In the genomic region with DNA sequence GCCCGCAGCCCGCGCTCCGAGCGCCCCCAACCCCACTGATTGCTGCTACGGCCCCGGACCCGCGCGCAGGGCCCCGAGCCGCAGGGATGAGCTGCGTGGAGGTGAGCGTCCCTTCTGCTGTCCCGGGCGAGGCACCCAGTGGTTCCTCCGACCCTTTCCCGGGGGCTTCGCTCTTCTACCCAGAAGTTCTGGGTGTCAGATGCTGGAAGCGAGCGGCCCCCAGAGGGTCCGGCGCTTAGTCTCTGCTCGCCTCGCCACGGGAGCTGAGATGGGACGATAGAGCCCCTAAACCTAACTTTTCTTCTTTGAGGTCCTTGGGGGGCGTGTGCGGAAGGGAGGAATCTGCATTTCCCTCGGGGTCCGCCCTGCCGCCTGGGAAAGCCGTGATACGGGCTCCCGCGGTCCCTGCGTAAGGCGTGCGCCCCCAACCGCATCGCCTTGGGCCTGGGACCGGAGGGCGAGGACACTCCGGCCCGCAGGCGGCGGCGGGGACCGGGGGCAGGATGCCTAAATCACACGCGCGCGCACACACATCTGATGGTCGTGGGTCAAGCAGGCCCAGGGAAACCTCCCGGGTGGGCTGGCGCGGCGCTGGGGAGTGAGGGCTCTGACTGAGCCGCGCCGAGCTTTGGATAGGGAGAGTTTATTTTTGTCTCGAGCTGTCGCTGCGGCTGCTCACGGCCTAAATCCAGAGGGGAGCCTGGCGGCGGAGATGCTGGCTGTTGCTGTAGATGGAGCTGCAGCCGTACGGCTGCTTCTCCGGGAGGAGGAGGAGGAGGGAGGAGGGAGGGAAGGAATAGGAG, we compare ENCODE assay signal across 7 mouse cellular contexts. TPM values are rescaled to one million over a fixed set of nuclear protein-coding genes. Genes with fewer than 3 reads are reported as not detected.
A peak's percentile ranks its signal among the peaks of the same experiment; 100 is the strongest.
DNase-seq lines count a peak whose midpoint lies in the region; ATAC-seq lines count a peak whose summit lies in the region.

No protein-coding gene starts in this region.

- no peaks in the 10 kb centered on the region for H3K36me3 ChIP-seq in intestine, embryonic 15.5 days
- no peaks in the 10 kb centered on the region for H3K36me3 ChIP-seq in midbrain, embryonic 12.5 days
- no peaks in the 10 kb centered on the region for H3K36me3 ChIP-seq in stomach, embryonic 15.5 days

- DNase-seq in adrenal gland, adult 18-20 months (ENCODE audit: low spot score in 2 of 2): peak; percentile 56
- DNase-seq in embryo, embryonic 10 days (ENCODE audit: low spot score): peak; percentile 74
- DNase-seq in gastrocnemius, postnatal 14 days: peak; percentile 72
- peak; percentile 71 to 78 for DNase-seq in left cerebral cortex, postnatal 36 days (ENCODE audit: low spot score in 2 of 2)

- peak overlapping the region; percentile 94 for H3K27ac ChIP-seq in intestine, embryonic 15.5 days
- H3K27ac ChIP-seq in midbrain, embryonic 12.5 days (replicated peaks): peak overlapping the region; percentile 84
- H3K27ac ChIP-seq in stomach, embryonic 15.5 days: peak overlapping the region; percentile 92

- no peaks in the 10 kb centered on the region for H3K27me3 ChIP-seq in intestine, embryonic 15.5 days (replicated peaks)
- H3K27me3 ChIP-seq in midbrain, embryonic 12.5 days: peaks cover 16% of the 10 kb centered on the region
- H3K27me3 ChIP-seq in stomach, embryonic 15.5 days (replicated peaks): no peaks in the 10 kb centered on the region

- H3K9ac ChIP-seq in intestine, embryonic 15.5 days: peak overlapping the region; percentile 74
- peak overlapping the region; percentile 77 for H3K9ac ChIP-seq in midbrain, embryonic 12.5 days (replicated peaks)
- H3K9ac ChIP-seq in stomach, embryonic 15.5 days: peak overlapping the region; percentile 74

- H3K4me3 ChIP-seq in intestine, embryonic 15.5 days (replicated peaks): peak overlapping the region; percentile 64
- peak overlapping the region; percentile 62 for H3K4me3 ChIP-seq in midbrain, embryonic 12.5 days
- H3K4me3 ChIP-seq in stomach, embryonic 15.5 days (replicated peaks): peak overlapping the region; percentile 66

- ATAC-seq in intestine, embryonic 15.5 days: peak; percentile 20
- ATAC-seq in midbrain, embryonic 12.5 days (ENCODE audit: low FRiP score, low read depth): peak; percentile 11
- ATAC-seq in stomach, embryonic 15.5 days (ENCODE audit: insufficient read depth, low FRiP score, low read depth): peak; percentile 3; the same call in 1 of the 2 replicates

- H3K4me1 ChIP-seq in intestine, embryonic 15.5 days (replicated peaks): peaks cover 18% of the 10 kb centered on the region
- peaks cover 18% of the 10 kb centered on the region for H3K4me1 ChIP-seq in midbrain, embryonic 12.5 days
- H3K4me1 ChIP-seq in stomach, embryonic 15.5 days: peaks cover 11% of the 10 kb centered on the region; the same call in 1 of the 2 replicates

- peak overlapping the region; percentile 99 for H3K4me2 ChIP-seq in intestine, embryonic 15.5 days (replicated peaks)
- peak overlapping the region; percentile 96 for H3K4me2 ChIP-seq in midbrain, embryonic 12.5 days (replicated peaks)
- peak overlapping the region; percentile 98 for H3K4me2 ChIP-seq in stomach, embryonic 15.5 days

- WGBS in intestine, embryonic 15.5 days: under 1% methylated on average over 69 of the region's 70 CpGs
- WGBS in midbrain, embryonic 12.5 days: under 1% methylated on average over 60 of the region's 70 CpGs
- under 1% methylated on average over 65 of the region's 70 CpGs for WGBS in stomach, embryonic 15.5 days

- intact Hi-C loops in gastrocnemius, postnatal 14 days (cut with DNase I; ENCODE audit: low total_unique reads): loop anchor here (5.0 kb wide), 1 partner anchor 119 kb away; no protein-coding TSS in a partner anchor
- intact Hi-C loops in left cerebral cortex, postnatal 36 days (cut with DNase I): loop anchor here (2.0 to 5.0 kb wide), 4 partner anchors 50 to 374 kb away; a partner anchor contains a TSS

- no peaks in the 10 kb centered on the region for H3K9me3 ChIP-seq in intestine, embryonic 15.5 days
- H3K9me3 ChIP-seq in midbrain, embryonic 12.5 days: no peaks in the 10 kb centered on the region
- H3K9me3 ChIP-seq in stomach, embryonic 15.5 days: no peaks in the 10 kb centered on the region

RNA-seq across cellular contexts. Expression of a gene that starts 0.6 kb away (rescaled TPM):
- total RNA-seq in adrenal gland, adult 18-20 months (2021): 10 to 100 TPM; 18.5 to 22.4 TPM
- 10 to 100 TPM; 29.2 to 42.4 TPM for total RNA-seq in gastrocnemius, postnatal 14 days (2021)
- 5.2 and 5.4 TPM in 2 replicates for polyA plus RNA-seq in intestine, embryonic 15.5 days (2015; fragmentation: Nextera tagmentation; extraction: Ambion mirVana)
- total RNA-seq in left cerebral cortex, postnatal 36 days (2021): 10 to 100 TPM; 25.8 to 27.2 TPM
- polyA plus RNA-seq in midbrain, embryonic 12.5 days (2016; fragmentation: Nextera tagmentation; extraction: Ambion mirVana): 4.3 and 7.3 TPM in 2 replicates
- 7.1 and 8.0 TPM in 2 replicates for polyA plus RNA-seq in stomach, embryonic 15.5 days (2015; fragmentation: Nextera tagmentation; extraction: Ambion mirVana)

RNA-seq across cellular contexts. Expression of a gene that starts 51.3 kb away (rescaled TPM):
- 10 to 100 TPM; 48.2 to 50.9 TPM for total RNA-seq in adrenal gland, adult 18-20 months (2021)
- 10 to 100 TPM; 38.2 to 39.0 TPM for total RNA-seq in gastrocnemius, postnatal 14 days (2021)
- polyA plus RNA-seq in intestine, embryonic 15.5 days (2015; fragmentation: Nextera tagmentation; extraction: Ambion mirVana): 21.6 and 22.7 TPM in 2 replicates
- 10 to 100 TPM; 34.5 to 36.3 TPM for total RNA-seq in left cerebral cortex, postnatal 36 days (2021)
- 27.4 and 30.6 TPM in 2 replicates for polyA plus RNA-seq in midbrain, embryonic 12.5 days (2016; fragmentation: Nextera tagmentation; extraction: Ambion mirVana)
- polyA plus RNA-seq in stomach, embryonic 15.5 days (2015; fragmentation: Nextera tagmentation; extraction: Ambion mirVana): 22.6 and 27.3 TPM in 2 replicates

Comparison
In these comparisons a context has a peak if more than half of its experiments do, and no peak if none do; other contexts are left out.
1. Peak in every context shown above with its lines: DNase-seq, ATAC-seq, H3K4me3 ChIP-seq and H3K27ac ChIP-seq.